Mouse (Mus musculus) limb, embryonic 11.5 days (tissue): ENCODE data around the gene Wnt7b. TPM values are rescaled to one million over a fixed set of nuclear protein-coding genes. Genes with fewer than 3 reads are reported as not detected.

ENCODE experiments used
- ATAC-seq: fragments of 200-750 bp; cut with Nextera tagmentation; 2 replicates; pipeline ENCODE4 v1.8.0; 2017; ENCODE audit warnings: low read depth; ENCODE audit not compliant: insufficient number of reproducible peaks, low FRiP score, low TSS enrichment
- DNase-seq: peaks from one replicate; pipeline ENCODE4 v3.0.0-alpha.2; 2015; ENCODE audit warnings: low spot score
- H3K27ac ChIP-seq: fragments of 300-500 bp; sonication (generic); replicated peaks from 2 replicates; pipeline ENCODE4 v1.5.1; 2014; ENCODE audit warnings: low read depth, mild to moderate bottlenecking, low read length
- H3K27me3 ChIP-seq: fragments of 300-500 bp; sonication (generic); 2 replicates; pipeline ENCODE4 v1.6.1; 2014; ENCODE audit warnings: mild to moderate bottlenecking, low read length, mixed read lengths; ENCODE audit not compliant: control insufficient read depth, insufficient read depth
- H3K36me3 ChIP-seq: fragments of 300-500 bp; sonication (generic); 2 replicates; pipeline ENCODE4 v1.6.1; 2014; ENCODE audit warnings: mild to moderate bottlenecking, low read length, moderate library complexity, mixed read lengths; ENCODE audit not compliant: control insufficient read depth, insufficient read depth
- H3K4me1 ChIP-seq: fragments of 300-500 bp; sonication (generic); 2 replicates; pipeline ENCODE4 v1.6.1; 2014; ENCODE audit warnings: low read length, mixed read lengths; ENCODE audit not compliant: control insufficient read depth, insufficient read depth
- H3K4me2 ChIP-seq: fragments of 300-500 bp; sonication (generic); 2 replicates; pipeline ENCODE4 v1.6.1; 2014; ENCODE audit warnings: low read depth, mild to moderate bottlenecking, moderate library complexity; ENCODE audit not compliant: severe bottlenecking
- H3K4me3 ChIP-seq: fragments of 300-500 bp; sonication (generic); 2 replicates; pipeline ENCODE4 v1.5.1; 2014; ENCODE audit warnings: low read depth, low read length
- H3K9ac ChIP-seq: fragments of 300-500 bp; sonication (generic); 2 replicates; pipeline ENCODE4 v1.6.1; 2014; ENCODE audit warnings: mild to moderate bottlenecking, low read length
- H3K9me3 ChIP-seq: fragments of 300-500 bp; sonication (generic); 2 replicates; pipeline ENCODE4 v1.6.1; 2016; ENCODE audit warnings: low read length; ENCODE audit not compliant: control insufficient read depth
- WGBS: fragments of 180-500 bp; shearing (Covaris S2); extraction: QIAGEN DNeasy Blood & Tissue Kit; methylation state at CpG from one replicate; pipeline ENCODE4 v1.1.7; 2014; 5-methylcytosine and 5-hydroxymethylcytosine counted together
- polyA plus RNA-seq: library from polyadenylated mRNA; unstranded; fragments of >200 nt; fragmentation: Nextera tagmentation; extraction: Ambion mirVana; gene quantifications from 2 replicates; pipeline ENCODE4 v1.2.1, GENCODE M21; 2014

The Wnt7b gene
- polyA plus RNA-seq, 1 experiment from 2014 or later, result 13.4 TPM

- DNase-seq (no peak), ATAC-seq (no peak)
- Histone ChIP-seq H3K27ac (no peak overlapping the region), H3K27me3 (peaks cover 18% of the 10 kb centered on the region), H3K36me3 (no peaks in the 10 kb centered on the region), H3K9ac (no peak overlapping the region), H3K4me3 (no peak overlapping the region), H3K4me1 (peaks cover 3% of the 10 kb centered on the region), H3K9me3 (no peaks in the 10 kb centered on the region), H3K4me2 (no peak overlapping the region)
- 69% methylated on average over 8 of the region's 8 CpGs for WGBS
These were observed 30.5 kb upstream of the Wnt7b start for GRCm38 (mm10) chr15:85612660-85613357.

- no peak overlapping the region for H3K9ac ChIP-seq
- H3K27ac ChIP-seq, result 0 out of 2 replicates have a peak overlapping the region, but pooled peaks have one; percentile 12
- peaks cover 18% of the 10 kb centered on the region for H3K27me3 ChIP-seq
- DNase-seq (no peak), ATAC-seq (no peak)
- no peak overlapping the region for H3K4me2 ChIP-seq
- H3K36me3 ChIP-seq, result no peaks in the 10 kb centered on the region
- peaks cover 3% of the 10 kb centered on the region for H3K4me1 ChIP-seq
- H3K9me3 ChIP-seq, result no peaks in the 10 kb centered on the region
- H3K4me3 ChIP-seq, result no peak overlapping the region
- 83% methylated on average over 16 of the region's 16 CpGs for WGBS
These were observed 29.6 kb upstream of the Wnt7b start for GRCm38 (mm10) chr15:85611701-85612520.

GRCm38 (mm10) chr15:85610618-85611218 is 28.4 kb upstream of the Wnt7b start:
- Histone ChIP-seq H3K4me1 (peaks cover 3% of the 10 kb centered on the region), H3K4me3 (no peak overlapping the region), H3K36me3 (no peaks in the 10 kb centered on the region), H3K27me3 (peaks cover 14% of the 10 kb centered on the region), H3K27ac (no peak overlapping the region), H3K9ac (peak overlapping the region; percentile 30; the same call in 1 of the 2 replicates), H3K4me2 (no peak overlapping the region), H3K9me3 (no peaks in the 10 kb centered on the region)
- WGBS, result 68% methylated on average over 8 of the region's 8 CpGs
- ATAC-seq, result peak; percentile 79; the same call in 1 of the 2 replicates
- DNase-seq, result peak; percentile 81

- DNase-seq, result no peak
- no peaks in the 10 kb centered on the region for H3K36me3 ChIP-seq
- no peak overlapping the region for H3K4me2 ChIP-seq
- H3K9me3 ChIP-seq, result no peaks in the 10 kb centered on the region
- no peak overlapping the region for H3K27ac ChIP-seq
- H3K9ac ChIP-seq, result no peak overlapping the region
- WGBS, result 71% methylated on average over 5 of the region's 5 CpGs
- ATAC-seq, result no peak
- peaks cover 9% of the 10 kb centered on the region for H3K27me3 ChIP-seq
- peaks cover 3% of the 10 kb centered on the region for H3K4me1 ChIP-seq
- H3K4me3 ChIP-seq, result no peak overlapping the region
These were observed 27.8 kb upstream of the Wnt7b start for GRCm38 (mm10) chr15:85610120-85610519.

- H3K27me3 ChIP-seq, result peaks cover 2% of the 10 kb centered on the region
- no peak overlapping the region for H3K27ac ChIP-seq
- H3K9ac ChIP-seq, result no peak overlapping the region
- DNase-seq (no peak), ATAC-seq (no peak)
- no peak overlapping the region for H3K4me2 ChIP-seq
- 78% methylated on average over 5 of the region's 5 CpGs for WGBS
- no peak overlapping the region for H3K4me3 ChIP-seq
- no peaks in the 10 kb centered on the region for H3K9me3 ChIP-seq
- no peaks in the 10 kb centered on the region for H3K36me3 ChIP-seq
- H3K4me1 ChIP-seq, result peaks cover 3% of the 10 kb centered on the region
These were observed 27.2 kb upstream of the Wnt7b start for GRCm38 (mm10) chr15:85609266-85610004.

GRCm38 (mm10) chr15:85605962-85606610 is 23.8 kb upstream of the Wnt7b start:
- H3K27me3 ChIP-seq, result no peaks in the 10 kb centered on the region
- DNase-seq (no peak), ATAC-seq (no peak)
- peaks cover 3% of the 10 kb centered on the region for H3K4me1 ChIP-seq
- 65% methylated on average over 17 of the region's 17 CpGs for WGBS
- H3K36me3 ChIP-seq, result no peaks in the 10 kb centered on the region
- no peak overlapping the region for H3K27ac ChIP-seq
- no peaks in the 10 kb centered on the region for H3K9me3 ChIP-seq
- no peak overlapping the region for H3K9ac ChIP-seq
- H3K4me2 ChIP-seq, result no peak overlapping the region
- H3K4me3 ChIP-seq, result no peak overlapping the region

GRCm38 (mm10) chr15:85604938-85605337 is 22.7 kb upstream of the Wnt7b start:
- Histone ChIP-seq H3K36me3 (no peaks in the 10 kb centered on the region), H3K9ac (no peak overlapping the region), H3K4me2 (no peak overlapping the region), H3K27me3 (no peaks in the 10 kb centered on the region), H3K9me3 (no peaks in the 10 kb centered on the region), H3K27ac (no peak overlapping the region), H3K4me3 (no peak overlapping the region), H3K4me1 (no peaks in the 10 kb centered on the region)
- WGBS, result 88% methylated on average over 8 of the region's 8 CpGs
- no peak for DNase-seq
- no peak for ATAC-seq
